Mouse (Mus musculus) limb, embryonic 15.5 days (tissue): ENCODE measurements around the gene Hes2. TPM values are rescaled to one million over a fixed set of nuclear protein-coding genes. Genes with fewer than 3 reads are reported as not detected.

ENCODE experiments used
- polyA plus RNA-seq: library from polyadenylated mRNA; unstranded; fragments of >200 nt; fragmentation: Nextera tagmentation; extraction: Ambion mirVana; gene quantifications from 2 replicates; pipeline ENCODE4 v1.2.1, GENCODE M21; 2015

The Hes2 gene
- polyA plus RNA-seq, 1 experiment from 2014 or later = 0.12 TPM

Other genes with a start within 250 kb of the Hes2 start
- 58.3 and 61.6 TPM in 2 replicates for gene Dnajc11, start 225.2 kb upstream of the Hes2 start, polyA plus RNA-seq
- gene Thap3, start 169.9 kb upstream of the Hes2 start, polyA plus RNA-seq = 45.6 and 50.9 TPM in 2 replicates
- 28.4 and 34.2 TPM in 2 replicates for gene Phf13, start 162.6 kb upstream of the Hes2 start, polyA plus RNA-seq
- 16.2 and 19.7 TPM in 2 replicates for gene Klhl21, start 150.1 kb upstream of the Hes2 start, polyA plus RNA-seq
- 17.2 and 19.5 TPM in 2 replicates for gene Zbtb48, start 131.2 kb upstream of the Hes2 start, polyA plus RNA-seq
- gene Tas1r1, start 120.3 kb upstream of the Hes2 start, polyA plus RNA-seq = 0.81 and 1.7 TPM in 2 replicates
- 27.0 and 30.3 TPM in 2 replicates for gene Nol9, start 119.5 kb upstream of the Hes2 start, polyA plus RNA-seq
- gene Plekhg5, start 86.4 kb upstream of the Hes2 start, polyA plus RNA-seq = 17.1 and 18.5 TPM in 2 replicates
- 1.1 and 1.2 TPM in 2 replicates for gene Tnfrsf25, start 42.9 kb upstream of the Hes2 start, polyA plus RNA-seq
- 1.9 and 2.2 TPM in 2 replicates for gene Espn, start 6.5 kb upstream of the Hes2 start, polyA plus RNA-seq
- gene Acot7, start 19.3 kb downstream of the Hes2 start, polyA plus RNA-seq = 52.6 and 57.3 TPM in 2 replicates
- gene Gpr153, start 115.4 kb downstream of the Hes2 start, polyA plus RNA-seq = 18.9 and 21.9 TPM in 2 replicates
- gene Hes3, start 132.8 kb downstream of the Hes2 start, polyA plus RNA-seq = not detected in 2 replicates
- 26.4 and 26.5 TPM in 2 replicates for gene Icmt, start 138.4 kb downstream of the Hes2 start, polyA plus RNA-seq
- 0.29 and 0.31 TPM in 2 replicates for gene Rnf207, start 160.1 kb downstream of the Hes2 start, polyA plus RNA-seq
- 286 and 375 TPM in 2 replicates for gene Rpl22, start 166.9 kb downstream of the Hes2 start, polyA plus RNA-seq
- gene Chd5, start 179.8 kb downstream of the Hes2 start, polyA plus RNA-seq = 0.29 and 0.63 TPM in 2 replicates